Mouse (Mus musculus) A20 (cell line): ENCODE measurements at regions not wholly inside any gene's neighbourhood (a gene's known extent, or its start where the extent isn't known, plus 50 kb on each side); places are given as distances from the start of the nearest gene placed in this dataset.
"Not testable (repeated sequence)": the region's sequence is repeated elsewhere in the genome, so short reads cannot be mapped to it uniquely, and the experiment has no call there.

Experiments
- DNase-seq: peaks from one replicate; pipeline ENCODE4 v3.0.0-alpha.2; 2011; ENCODE audit warnings: low read depth, low spot score

DNA sequence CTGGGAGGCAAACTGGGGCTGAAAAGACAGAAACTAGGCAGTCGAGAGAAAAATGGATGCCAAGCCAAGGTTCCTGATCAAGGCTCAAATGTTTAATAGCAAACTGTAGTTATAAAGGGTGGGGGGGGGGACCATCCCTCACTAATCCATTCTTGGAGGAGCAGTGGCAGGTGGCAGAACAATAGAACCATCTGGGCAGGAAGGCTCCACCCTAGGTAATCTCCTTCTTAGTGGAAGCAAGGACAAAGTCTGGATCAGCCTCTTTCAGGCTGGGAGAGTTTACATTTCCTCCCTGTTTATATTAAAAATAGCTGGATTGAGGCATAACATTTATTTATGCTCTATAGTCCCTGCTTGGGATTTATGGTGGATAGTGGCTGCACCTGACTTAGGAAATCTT lies 180.8 kb downstream of the Cdh9 start:
- DNase-seq = no peak

DNA sequence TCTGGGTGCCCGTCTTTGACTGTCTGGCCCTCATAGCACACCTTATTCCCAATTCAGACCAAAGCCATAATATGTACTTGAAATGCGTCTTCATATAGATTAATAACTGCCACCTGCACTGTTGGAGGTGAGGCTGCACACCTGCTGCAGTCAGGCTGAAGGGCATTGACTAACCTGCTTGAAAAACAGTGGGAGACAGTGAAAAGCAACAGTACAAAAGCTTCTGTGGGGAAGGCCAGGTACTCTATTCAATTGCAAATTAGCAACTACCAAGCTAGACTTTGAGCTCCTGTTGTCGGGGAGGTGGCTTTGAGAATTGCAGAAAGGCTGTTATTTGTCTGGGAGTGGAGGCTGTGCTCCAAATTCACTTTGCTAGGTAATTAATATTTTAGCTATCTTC lies 181.4 kb downstream of the Cdh9 start:
- DNase-seq = not testable (repeated sequence)

DNA sequence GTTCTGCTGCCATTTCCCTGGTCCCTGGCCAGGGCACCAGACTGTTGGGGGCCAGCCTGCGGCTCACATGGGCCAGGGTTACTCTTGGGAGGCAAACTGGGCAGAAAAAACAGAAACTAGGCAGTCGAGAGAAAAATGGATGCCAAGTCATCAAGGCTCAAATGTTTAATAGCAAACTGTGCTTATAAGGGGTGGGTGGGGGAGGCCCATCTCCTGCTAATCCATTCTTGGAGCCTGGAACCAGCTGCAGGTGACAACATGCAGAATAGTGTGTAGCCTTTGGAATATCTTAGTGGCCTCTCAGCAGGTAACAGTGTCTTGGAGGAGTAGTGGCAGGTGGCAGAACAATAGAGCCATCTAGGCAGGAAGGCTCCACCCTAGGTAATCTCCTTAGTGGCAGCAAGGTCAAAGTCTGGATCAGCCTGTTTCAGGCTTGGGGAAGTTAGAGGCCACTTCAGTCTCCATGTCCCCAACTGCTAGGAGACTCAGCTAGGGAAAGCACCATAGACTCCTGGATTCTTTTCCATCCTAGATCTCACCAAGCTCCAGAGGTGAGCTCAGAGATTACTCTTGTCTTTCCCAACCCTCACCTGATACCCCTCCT lies 186.5 kb downstream of the Cdh9 start:
- DNase-seq = no peak

- no peak for DNase-seq
Observed at GRCm38 (mm10) chr15:16923246-16923645, 194.7 kb downstream of the Cdh9 start.

DNA sequence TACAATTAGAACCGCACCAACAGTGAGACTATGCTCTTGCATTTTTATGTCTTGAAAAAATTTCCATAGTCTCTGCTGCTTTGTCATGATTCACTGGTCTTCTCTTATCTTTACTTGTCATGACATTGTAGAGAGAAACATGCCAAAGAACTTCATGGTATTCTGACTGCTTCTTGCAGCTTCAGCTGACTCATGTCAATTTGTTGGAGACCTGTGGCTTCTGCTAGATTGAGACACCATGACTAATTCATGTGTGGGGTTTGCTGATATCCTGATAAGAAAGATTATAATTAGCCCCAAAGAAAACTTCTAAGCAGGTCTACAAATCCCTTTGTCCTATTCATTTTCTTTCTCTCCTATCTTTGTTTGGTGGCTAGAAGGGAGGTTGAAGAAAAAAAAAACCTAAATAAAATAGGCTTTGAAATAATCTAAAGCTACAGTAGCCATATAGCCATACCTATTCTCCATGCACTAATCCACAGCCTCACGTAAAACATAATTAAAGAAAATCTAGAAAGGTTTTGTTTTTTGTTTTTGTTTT lies 204.7 kb downstream of the Cdh9 start:
- no peak for DNase-seq

- no peak for DNase-seq
Observed at GRCm38 (mm10) chr15:16934438-16934837, 205.9 kb downstream of the Cdh9 start.

GRCm38 (mm10) chr15:16975821-16976220 lies 247.3 kb downstream of the Cdh9 start:
- not testable (repeated sequence) for DNase-seq

- no peak for DNase-seq
Observed at GRCm38 (mm10) chr15:16990848-16991247, 262.3 kb downstream of the Cdh9 start.

DNA sequence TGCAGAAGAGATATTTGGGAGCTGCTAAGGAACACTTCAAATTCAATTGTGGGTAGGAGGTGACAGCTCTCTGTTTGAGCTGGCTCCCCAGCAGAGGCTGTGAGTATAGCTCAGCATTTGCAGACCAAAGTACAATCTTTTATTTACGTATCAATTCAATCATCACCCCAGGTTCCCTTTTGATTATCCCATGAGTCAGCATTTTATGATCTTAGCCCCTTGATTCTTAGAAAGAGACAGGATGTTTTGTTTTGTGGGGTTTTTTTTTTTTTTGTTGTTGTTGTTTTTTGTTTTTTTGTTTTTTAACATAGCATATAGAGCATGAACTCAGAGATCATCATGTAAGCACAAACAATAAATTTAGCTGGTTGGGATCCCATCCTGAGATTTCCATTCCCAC lies 267.1 kb downstream of the Cdh9 start:
- DNase-seq = no peak

GRCm38 (mm10) chr15:17006139-17006538 lies 277.6 kb downstream of the Cdh9 start:
- DNase-seq = no peak

- no peak for DNase-seq
Observed at GRCm38 (mm10) chr15:17007811-17008210, 279.3 kb downstream of the Cdh9 start.

- no peak for DNase-seq
Observed at GRCm38 (mm10) chr15:17048867-17049628, 320.5 kb downstream of the Cdh9 start.

DNA sequence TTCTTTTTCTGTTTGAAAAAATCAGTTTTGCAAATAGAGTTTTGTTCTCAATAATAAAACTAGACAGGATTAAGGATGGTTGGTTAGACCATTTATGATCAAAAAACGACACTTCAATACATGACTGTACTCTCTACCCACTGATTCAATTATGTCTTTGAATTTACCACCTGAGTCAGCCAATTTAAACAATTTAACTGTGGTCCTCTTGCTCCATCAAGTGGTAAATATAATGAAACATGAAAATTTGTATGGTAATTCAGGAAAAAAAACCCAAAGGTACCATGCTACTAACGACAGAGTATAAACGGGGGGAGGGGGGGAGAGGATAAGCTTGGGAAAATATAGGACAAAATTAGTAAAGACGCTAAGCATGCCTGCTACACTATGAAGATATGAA lies 341.2 kb downstream of the Cdh9 start:
- DNase-seq = peak; percentile 7

DNA sequence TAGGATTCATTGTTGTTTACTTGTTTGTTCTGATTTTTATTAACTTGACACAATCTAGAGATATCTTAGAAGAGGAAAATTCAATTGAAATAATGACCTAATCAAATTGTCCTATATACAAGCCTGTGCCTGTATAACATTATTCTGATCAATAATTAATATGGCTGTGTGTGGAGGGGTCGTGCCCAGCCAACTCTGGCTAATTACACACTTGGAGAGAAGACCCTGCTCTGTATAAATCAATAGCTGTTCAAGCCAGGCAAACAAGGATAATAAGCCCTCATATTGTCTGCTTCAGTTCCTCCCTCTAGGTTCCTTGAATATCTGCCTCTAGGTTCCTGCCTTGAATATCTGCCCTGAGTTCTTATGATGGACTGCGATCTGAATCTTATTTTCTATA lies 355.5 kb downstream of the Cdh9 start:
- DNase-seq = no peak

GRCm38 (mm10) chr15:17088644-17089228 lies 360.2 kb downstream of the Cdh9 start:
- DNase-seq = no peak

- DNase-seq = peak; percentile 76
Observed at GRCm38 (mm10) chr15:17098927-17099326, 370.4 kb downstream of the Cdh9 start.

- no peak for DNase-seq
Observed at GRCm38 (mm10) chr15:17101182-17101581, 372.6 kb downstream of the Cdh9 start.

DNA sequence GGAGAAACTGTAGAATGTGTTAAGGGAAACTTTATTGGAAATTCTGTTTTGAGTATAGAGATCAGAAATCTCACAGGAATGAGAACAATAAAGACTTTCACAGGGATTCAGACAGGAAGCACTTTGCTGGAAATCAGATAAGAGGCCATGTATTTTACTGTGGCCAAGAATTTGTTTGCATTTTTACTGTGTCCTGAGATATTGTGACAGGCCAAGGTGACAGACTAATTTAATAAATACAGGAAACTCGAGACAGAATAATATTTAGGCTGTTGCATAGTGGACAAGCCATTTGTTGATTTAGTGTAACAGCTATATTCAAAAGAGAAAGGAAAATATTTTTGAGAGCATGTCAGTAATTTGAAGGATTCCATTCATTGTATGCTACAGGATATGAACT lies 407.2 kb downstream of the Cdh9 start:
- DNase-seq = no peak

DNA sequence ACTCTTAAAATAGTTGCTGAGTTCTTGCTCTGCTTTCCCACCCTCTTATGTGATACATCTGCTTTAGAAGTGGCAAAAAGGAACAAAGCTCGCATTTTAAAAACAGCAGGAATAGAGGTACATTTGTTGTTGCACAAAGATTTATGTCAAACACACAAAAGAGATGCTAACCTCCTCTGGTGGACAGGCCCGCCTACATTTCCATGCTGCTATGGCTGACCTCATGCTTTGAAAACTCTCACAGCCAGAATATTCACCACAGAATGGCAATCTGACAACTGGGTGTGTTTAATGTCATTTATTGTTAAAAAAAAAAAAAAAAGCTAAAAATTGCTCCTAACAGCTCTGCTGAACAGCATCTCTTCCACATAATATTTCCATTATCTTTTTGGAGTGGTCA lies 451.6 kb downstream of the Cdh9 start:
- DNase-seq = no peak

- DNase-seq = no peak
Observed at GRCm38 (mm10) chr15:17181358-17182022, 452.9 kb downstream of the Cdh9 start.

- DNase-seq = peak; percentile 42
Observed at GRCm38 (mm10) chr15:17195439-17195838, 466.9 kb downstream of the Cdh9 start.

DNA sequence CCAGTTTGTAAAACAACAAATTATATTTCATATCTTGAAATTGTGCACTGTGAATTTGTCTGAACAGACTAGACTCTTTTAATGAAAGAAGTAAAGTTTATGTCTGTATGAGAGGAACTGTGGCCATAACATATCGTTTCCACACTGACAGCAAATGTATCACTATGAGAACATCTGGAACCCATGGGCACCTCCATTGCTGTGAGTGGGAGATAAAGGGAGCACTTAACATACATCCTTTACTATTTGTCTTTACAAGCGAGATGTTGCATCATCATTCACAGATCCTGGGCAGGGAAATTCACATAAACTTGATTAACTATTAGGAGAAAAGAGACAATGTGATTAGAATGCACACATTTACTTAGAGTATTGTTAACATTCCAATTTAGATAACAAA lies 476.2 kb downstream of the Cdh9 start:
- DNase-seq = no peak
